Mouse (Mus musculus) MEL-GATA-1-ER (cell line): ENCODE results near the gene Zfp710.
A peak's percentile ranks its signal among the peaks of the same experiment; 100 is the strongest.

Source experiments
- DNase-seq: peaks from one replicate; pipeline ENCODE4 v3.0.0-alpha.2; 2012; ENCODE audit warnings: low read depth; ENCODE audit errors: extremely low read depth

Gene Zfp710

DNA sequence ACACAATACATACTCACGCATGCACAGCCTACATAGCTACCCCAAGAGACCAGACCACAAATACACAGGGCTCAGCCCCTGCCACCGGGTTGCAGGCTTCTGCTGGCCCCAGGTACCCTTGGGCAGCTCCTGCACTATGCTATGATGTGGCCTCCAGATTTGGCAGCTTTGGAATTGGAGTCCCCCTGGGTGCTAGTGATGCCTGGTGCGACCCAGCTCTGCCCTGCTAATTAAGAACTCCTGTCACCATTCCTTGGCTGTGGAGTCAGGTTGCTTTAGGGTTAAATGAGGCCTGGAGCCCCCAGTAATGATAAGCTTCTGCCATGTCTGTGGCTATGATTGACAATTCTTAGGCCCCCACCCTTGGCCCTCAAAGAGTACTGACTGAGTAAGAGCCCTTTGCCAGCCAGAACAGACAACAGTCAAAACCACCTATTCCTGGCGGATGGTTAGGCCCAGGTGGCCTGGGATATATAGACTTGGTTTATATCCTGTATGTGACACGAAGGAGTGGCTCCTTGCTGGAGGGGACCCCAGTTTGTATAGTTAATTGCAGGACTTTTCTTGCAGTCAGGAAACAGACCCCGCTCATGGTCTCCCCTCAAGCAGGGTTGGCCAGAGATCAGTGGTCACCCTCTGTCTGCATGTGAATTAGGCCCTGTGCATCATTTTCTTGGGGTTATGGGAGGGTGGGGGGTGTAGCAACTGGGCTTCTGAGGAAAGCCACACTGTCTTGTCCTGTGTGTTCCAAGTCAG, 52.5 kb downstream of the Zfp710 start:
- no peak for DNase-seq

DNA sequence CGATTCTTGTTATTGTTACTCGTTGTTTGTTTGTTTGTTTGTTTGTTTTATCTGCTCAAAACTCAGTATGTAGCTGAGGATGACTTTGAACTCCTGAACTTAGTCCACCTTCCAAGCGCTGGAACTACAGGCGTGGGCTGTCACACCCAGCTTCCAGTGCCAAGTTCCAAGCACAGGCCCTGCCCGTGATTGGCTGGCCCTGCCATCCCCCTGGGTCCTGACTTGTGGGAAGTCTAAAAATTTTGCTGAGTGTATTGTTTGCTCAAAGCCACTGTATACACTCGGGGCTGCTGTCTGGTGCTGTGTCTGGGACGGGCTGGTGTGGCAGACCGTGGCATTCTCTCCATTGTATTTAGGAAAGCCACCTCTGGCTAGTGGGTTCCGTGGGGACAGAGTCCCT, 53.2 kb downstream of the Zfp710 start:
- DNase-seq, result no peak

DNA sequence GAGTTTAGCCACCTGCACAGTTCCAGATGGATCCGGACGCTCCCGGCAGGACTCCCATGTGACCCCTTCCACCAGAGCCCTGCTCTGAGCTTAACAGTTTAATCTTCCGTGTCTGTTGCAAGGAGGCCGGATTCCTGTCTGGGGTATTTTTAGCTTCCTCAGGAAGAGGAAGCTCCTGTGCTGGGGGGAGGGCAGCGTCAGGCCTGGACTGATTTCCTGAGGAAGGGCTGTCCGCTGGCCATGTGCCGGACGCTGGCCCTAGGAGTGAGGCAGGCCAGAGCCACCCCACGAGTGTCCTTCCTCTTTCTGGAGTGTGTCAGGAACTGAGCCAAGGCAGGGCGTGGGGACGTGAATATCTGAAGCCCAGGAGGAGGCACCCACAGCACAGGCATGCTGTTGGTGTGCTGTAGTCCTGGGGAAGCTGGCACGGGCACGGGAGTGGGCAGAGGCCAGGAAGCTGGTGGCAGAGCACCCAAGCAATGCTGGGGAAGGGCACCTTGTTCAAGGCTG, 54.2 kb downstream of the Zfp710 start:
- no peak for DNase-seq

DNA sequence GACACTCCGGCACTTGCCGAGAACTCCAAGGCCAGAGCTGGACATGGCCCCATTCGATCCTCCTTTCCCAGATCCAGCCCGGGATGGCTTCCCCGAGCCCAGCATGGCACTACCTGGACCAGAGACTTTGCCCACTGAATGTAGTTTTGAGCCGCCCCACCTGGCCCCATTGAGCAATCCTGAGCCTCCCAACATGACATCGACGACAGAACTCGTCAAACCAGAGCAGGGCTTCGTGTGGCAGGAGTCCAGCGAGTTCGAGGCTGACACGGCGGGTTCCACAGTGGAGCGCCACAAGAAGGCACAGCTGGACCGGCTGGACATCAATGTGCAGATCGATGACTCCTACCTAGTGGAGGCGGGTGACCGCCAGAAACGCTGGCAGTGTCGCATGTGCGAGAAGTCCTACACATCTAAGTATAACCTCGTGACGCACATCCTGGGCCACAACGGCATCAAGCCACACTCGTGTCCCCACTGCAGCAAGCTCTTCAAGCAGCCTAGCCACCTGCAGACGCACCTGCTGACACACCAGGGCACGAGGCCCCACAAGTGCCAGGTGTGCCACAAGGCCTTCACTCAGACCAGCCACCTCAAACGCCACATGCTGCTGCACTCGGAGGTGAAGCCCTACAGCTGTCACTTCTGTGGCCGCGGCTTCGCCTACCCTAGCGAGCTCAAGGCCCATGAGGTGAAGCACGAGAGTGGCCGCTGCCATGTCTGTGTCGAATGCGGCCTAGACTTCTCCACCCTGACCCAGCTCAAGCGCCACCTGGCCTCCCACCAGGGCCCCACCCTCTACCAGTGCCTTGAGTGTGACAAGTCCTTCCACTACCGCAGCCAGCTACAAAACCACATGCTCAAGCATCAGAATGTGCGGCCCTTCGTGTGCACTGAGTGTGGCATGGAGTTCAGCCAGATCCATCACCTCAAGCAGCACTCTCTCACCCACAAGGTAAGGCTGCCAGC, 57.3 kb downstream of the Zfp710 start:
- DNase-seq, result no peak

DNA sequence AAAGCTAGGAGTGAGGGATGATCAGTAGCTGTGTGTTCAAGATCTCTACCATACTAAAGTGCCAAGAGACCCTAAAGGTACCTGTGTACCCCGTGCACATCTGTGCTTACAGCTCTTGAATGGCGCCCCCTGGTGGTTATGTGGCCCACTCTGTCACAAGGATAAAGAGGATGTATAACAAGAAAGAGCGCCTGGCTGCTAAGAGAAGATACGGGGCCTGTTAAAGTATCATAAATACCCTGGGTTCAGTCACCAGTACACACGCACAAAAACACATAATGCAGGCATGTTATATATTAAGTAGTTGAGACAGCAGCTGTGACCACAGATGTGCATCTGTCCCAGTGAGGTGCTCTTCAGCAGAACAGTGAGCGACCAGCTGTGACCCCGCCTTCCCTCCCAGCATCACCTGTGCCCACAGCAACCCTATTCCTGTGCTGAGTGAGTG, 59.9 kb downstream of the Zfp710 start:
- peak; percentile 56 for DNase-seq

DNA sequence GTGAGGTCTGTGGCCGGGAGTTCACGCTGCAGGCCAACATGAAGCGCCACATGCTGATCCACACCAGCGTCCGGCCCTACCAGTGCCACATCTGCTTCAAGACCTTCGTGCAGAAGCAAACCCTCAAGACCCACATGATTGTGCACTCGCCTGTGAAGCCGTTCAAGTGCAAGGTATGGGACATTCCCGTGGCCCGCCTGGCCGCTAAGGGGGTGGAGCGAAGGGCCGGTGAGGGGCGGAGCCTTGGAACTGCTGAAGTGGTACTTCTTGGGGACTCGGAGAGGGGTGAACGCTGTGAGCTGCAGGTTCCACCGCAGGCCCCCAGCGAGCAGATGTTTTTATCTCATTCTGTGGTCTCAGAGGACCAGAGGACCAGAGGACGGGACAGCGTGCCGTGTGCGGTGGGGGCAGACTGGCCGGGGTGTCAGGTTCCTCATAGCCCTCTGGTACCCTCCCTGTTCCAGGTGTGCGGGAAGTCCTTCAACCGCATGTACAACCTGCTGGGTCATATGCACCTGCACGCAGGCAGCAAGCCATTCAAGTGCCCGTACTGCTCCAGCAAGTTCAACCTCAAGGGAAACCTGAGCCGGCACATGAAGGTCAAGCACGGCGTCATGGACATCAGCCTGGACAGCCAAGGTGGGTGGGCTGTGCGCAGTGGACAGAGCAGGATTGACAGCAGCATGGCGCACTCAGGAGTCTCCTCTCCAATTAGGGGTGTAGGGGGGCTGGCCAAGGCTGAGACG, 61.5 kb downstream of the Zfp710 start:
- no peak for DNase-seq

DNA sequence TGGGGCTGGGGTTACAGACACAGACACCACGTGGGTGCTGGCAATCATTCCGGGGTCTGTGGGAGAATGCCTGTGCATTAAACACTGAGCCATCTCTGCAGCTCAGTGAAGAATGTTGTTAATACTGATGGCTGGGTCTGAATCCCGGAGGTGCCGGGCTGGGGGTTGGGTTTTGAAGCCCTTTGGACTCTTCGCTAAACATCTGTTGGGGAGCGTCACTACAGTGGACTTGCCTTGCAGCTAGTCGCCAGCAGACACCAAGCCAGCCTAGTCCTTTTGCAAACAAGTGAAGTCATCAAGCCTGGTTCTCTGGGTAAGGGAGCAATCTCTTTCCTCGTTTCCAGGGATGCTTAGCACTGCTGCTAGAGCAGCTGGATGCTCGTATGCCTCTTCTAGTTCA, 63.6 kb downstream of the Zfp710 start:
- DNase-seq, result no peak

DNA sequence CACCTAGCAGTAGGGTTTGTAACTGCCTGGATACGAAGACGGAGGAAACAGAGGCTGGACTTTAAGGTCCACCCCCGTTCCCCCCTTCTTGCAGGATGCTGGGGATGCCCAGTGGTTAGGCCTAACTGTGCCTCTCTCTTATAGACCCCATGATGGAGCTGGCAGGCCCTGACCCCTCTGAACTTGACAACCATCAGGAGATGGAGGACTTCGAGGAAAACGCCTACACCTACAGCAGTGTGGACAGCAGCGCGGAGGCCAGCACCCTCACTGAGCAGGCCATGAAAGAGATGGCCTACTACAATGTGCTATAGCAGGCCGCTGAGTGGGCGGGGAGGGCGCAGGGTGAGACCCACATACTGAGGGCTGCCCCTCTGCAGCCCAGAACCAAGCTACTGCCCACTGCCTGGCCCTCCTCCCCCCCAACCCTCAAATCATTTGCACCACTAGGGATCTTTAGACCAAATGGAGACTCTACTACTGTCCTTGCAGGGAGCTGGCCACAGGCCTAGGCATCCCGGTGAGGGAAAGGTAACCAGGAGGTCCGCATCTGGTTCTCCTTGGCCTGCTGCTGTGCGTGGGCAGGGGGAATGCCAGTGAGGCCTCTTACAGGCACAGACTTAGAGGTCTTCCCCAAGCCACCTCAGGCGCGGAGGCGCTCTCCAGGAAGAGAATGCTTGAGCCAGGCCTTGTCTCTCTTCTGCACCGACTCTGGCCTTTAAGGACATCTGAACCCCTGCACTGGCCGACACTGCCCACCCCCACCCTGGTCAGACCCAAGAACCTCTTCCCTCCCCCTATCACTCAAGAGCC, 65.8 kb downstream of the Zfp710 start:
- no peak for DNase-seq

DNA sequence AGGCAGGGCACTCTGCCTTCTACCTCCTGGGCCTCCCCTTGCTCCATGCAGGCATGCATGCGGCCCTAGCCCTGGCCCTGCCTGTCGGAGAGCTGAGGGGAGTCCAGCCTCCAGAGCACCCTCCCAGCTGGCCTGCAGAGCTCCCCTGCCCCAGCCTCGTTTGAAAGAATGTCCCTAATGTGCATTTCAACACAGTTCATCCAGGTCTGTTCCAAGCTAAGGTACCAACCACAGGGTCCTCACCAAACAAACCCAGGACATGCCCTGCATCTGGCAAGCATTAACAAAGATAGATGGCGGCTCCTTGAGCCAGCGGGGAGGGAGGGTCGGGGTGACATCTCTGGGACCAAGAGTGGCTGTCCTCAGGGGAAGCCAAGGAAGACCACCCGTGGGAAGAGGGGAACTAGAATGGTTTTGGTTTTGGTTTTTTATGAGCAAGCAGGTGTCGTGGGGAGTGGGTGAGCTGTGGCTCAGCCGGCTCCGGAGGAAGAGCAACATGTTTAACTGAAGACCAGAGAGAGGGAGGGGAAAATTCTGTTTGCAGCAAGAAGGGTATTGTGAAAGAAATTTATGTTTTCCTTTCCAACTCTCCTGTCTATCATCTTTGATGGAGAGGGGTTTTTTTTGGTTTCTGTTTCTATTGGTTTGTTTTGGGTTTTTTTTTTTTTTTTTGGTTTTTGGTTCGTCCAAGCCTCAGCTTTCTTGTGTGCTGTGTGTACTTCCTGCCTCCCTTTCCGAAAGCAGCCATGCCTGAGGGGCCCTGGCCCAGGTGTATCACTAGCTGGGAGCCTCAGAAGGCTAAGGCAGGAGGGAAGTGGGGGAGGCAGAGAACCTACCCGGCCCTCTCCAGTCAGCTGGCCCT, 66.6 kb downstream of the Zfp710 start:
- no peak for DNase-seq

DNA sequence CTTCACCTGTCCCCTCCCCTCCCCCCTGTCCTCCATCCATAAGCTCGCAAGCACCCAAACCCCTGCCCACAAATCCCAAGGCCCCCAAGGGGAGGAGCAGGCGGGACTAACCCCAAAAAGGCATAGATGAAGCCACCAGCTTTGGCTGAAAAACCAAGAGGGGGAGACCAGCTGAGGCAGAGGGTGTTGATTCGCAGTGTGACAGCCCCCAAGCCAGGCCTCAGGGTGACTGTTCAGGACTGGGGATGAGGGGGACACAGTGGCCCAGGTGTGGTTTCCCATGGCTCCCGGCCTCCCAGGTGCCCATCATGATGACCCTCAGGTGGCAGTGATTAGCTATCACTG, 67.2 kb downstream of the Zfp710 start:
- no peak for DNase-seq

DNA sequence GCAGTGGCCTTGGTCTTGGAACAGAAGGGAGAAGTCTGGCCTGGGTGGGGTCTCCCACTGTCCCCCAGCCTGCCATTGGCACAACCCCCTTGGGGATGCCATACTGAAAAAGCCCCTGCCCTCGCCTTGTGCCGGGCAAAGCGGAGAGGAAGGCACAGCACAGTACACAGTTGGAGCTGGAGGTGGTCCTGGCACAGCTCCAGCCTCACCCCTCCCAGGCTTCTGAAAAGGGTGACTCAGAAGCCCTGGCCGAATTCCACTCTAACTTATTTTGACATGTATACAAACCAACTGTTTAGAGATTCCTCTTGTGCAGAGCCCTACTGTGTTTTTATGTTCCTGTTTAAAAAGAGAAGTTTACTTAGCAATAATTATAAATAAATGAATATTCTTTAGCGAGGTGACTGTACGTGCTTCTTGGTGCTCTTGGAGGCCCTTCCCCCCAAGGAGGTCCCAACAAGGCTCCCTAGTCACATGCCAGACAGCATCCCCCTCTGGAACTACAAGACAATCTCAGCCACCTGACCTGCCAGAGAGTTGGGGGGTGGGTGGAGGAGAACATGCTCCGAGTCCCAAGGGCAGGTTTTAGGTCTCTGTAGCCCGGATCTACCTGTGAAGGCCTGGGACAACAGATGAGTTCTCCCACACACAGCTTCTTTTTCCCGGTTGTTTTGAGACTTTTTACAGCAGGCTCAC, 67.9 kb downstream of the Zfp710 start:
- no peak for DNase-seq

DNA sequence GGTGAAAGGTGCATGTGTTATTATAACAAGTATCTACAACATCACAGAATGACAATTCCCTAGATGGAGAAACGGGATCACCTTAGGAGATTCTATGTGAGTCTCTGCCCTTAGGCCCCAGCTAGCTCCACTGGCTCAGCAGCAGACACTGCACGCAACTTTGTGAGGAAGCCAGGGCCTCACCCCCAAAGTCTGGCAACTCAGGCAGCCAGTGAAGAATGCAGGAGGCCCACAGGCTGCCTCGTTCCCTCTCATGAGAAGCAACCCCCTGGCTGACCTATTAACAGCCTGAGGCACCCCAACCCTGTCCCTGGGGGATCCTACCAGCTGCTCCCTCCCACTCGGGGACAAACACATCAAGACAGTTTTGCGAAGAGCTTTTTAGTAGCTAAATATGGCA, 69.9 kb downstream of the Zfp710 start:
- DNase-seq, result no peak

DNA sequence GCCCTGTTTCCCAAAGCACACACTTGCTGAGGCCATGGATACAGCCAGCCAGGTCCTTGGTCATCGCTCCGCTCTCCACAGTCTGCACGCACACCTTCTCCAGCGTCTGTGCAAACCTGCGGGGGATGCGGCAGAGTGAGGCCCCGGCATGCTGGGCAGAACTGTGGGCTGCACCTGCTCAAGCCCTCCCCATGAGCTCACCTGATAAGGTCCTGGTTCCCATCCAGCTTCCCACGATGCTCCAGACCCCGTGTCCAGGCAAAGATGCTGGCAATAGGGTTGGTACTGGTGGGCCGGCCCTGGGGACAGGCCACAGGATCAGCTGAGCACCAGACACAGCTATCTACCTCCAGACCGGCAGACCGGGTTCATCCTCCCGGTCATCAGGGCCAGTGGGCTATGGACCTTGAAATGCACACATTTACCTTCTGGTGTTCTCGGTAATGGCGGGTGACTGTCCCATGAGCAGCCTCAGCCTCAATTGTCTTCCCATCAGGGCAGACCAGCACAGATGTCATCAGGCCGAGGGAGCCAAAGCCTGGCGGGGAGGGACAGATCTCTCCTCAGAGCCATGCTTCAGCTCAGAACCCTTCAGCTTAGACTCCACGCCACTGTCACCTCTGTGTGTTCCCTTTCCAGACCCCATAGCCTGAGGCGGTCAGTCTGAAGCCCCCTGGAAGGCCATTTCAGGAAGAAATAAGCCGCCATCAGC, 71.1 kb downstream of the Zfp710 start:
- DNase-seq, result no peak

DNA sequence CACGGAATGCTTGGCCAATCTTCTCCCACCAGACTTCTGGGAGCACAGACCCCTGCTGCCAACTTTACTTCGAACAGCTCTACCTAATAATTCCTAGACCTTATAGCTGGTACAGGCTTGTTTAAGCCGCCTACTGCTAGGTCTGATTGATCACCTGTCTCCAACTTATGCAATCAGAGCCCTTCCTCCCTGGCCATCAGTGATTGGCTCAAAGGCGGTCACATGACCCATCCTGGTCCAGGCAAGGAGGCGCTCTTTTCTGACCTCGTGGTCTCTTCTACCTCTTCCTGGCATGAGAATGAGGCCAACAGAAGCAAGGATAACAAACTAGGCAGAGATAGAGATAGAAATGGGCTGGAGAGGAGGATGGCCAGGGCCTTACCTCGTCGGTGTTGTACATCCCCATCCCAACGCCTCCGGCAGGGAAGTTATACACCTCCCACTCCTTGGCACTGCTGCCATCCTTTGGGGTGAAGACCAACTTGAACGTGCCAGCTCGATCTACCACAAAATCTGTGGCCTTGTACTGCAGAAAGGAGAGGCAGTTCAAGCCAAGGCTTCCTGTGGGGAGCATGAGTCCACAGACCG, 73.9 kb downstream of the Zfp710 start:
- DNase-seq, result no peak

DNA sequence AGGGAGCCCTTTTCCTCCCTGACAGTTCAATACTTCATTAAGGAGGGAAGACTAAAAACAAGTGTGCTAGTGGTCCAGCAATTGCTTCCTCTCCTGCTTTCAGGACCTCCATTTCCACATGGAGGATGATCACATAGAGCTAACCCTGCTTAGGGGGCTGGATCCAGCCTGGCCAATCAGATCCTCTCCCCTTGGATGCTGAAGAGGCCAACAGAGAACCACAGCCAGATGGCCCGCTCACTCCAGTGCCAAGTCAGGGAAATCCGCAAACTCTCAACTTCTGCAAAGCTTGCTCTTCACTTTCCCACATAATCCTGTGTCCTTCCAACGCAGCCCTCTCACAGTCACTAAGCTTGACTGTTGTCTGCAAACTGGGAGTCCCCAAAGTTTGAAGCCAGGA, 78.7 kb downstream of the Zfp710 start:
- no peak for DNase-seq

DNA sequence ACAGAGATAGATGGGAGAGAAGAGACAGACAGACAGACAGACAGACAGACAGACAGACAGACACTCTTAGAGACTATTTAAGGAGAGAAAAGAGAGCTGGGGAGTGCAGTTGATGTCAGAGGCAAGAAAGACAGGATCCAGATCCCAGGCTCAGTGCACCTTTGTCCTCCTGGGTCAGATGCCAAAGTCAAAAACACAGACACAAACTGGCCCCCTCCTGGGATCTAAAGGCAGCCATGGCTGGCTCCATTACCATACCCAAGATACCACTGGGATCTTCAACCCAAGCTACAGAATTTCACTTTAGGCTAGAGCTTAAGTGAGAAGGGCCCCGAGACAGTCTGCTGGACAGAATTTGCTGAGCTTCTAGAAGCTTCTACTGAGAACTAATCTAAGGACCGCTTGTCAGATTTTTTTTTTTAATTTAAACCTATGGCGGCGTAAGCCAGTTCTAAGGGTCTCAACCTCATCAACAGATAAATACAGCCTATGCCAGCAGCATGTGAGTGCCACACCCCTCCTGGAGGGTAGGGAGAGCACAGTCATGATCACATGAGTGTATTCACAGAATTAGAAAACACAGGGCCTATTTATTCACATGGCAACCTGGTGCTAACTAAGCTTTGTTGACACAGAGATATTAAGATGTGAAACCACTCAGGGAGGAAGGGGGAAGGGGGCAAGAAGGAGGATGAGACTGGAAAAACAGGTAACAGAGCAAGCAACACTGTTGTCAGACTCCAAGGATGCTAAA, 81.2 kb downstream of the Zfp710 start:
- DNase-seq, result no peak

DNA sequence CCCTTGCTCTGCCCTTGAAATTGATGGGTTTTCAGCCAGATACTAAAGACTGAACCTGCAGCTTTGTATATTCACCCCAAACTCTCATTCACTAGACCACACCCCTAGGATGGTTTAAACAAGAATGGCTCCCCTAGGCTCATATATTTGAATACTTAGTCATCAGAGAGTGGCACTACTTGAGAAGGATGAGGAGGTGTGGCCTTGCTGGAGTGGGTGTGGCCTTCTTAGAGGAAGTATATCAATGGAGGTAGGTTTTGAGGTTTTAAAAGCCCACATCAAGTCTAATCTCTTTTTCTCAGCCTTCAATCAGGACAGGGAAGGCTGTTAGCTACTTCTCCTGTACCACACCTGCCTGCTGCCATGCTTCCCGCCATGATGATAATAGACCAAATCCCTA, 81.8 kb downstream of the Zfp710 start:
- peak; percentile 12 for DNase-seq
